Mouse (Mus musculus) lung, postnatal 25 days (tissue): ENCODE results near the gene Ubr1.
"Not testable (repeated sequence)": the region's sequence is repeated elsewhere in the genome, so short reads cannot be mapped to it uniquely, and the experiment has no call there.

ENCODE experiments used
- DNase-seq: peaks from one replicate; pipeline ENCODE4 v3.0.0; 2022; ENCODE audit warnings: low spot score

Gene Ubr1

GRCm38 (mm10) chr2:120976308-120976707 is 5.8 kb upstream of the Ubr1 start:
- DNase-seq, result no peak

- peak; percentile 16 for DNase-seq
These were observed 2.4 kb upstream of the Ubr1 start for GRCm38 (mm10) chr2:120972964-120973363.

GRCm38 (mm10) chr2:120972257-120972656 is 1.7 kb upstream of the Ubr1 start:
- DNase-seq, result not testable (repeated sequence)

GRCm38 (mm10) chr2:120971766-120972165 is 1.3 kb upstream of the Ubr1 start:
- DNase-seq, result no peak

GRCm38 (mm10) chr2:120970045-120970539 is 423 bp downstream of the Ubr1 start:
- DNase-seq, result no peak

- DNase-seq, result peak; percentile 73
These were observed 5.0 kb downstream of the Ubr1 start for GRCm38 (mm10) chr2:120965486-120965885.

GRCm38 (mm10) chr2:120963110-120963509 is 7.4 kb downstream of the Ubr1 start:
- DNase-seq, result peak; percentile 28

- no peak for DNase-seq
These were observed 10.3 kb downstream of the Ubr1 start for GRCm38 (mm10) chr2:120960261-120960660.

- peak; percentile 40 for DNase-seq
These were observed 10.7 kb downstream of the Ubr1 start for GRCm38 (mm10) chr2:120959827-120960226.

GRCm38 (mm10) chr2:120959363-120959762 is 11.2 kb downstream of the Ubr1 start:
- peak; percentile 53 for DNase-seq

GRCm38 (mm10) chr2:120952176-120952938 is 18.2 kb downstream of the Ubr1 start:
- DNase-seq, result no peak

- no peak for DNase-seq
These were observed 19.3 kb downstream of the Ubr1 start for GRCm38 (mm10) chr2:120951208-120951607.

- no peak for DNase-seq
These were observed 37.5 kb downstream of the Ubr1 start for GRCm38 (mm10) chr2:120933038-120933437.

GRCm38 (mm10) chr2:120909556-120909955 is 61.0 kb downstream of the Ubr1 start:
- peak; percentile 5 for DNase-seq

- no peak for DNase-seq
These were observed 74.2 kb downstream of the Ubr1 start for GRCm38 (mm10) chr2:120896361-120896760.

- DNase-seq, result peak; percentile 7
These were observed 82.9 kb downstream of the Ubr1 start for GRCm38 (mm10) chr2:120887601-120888000.

- no peak for DNase-seq
These were observed 97.3 kb downstream of the Ubr1 start for GRCm38 (mm10) chr2:120873192-120873591.

GRCm38 (mm10) chr2:120871447-120872336 is 98.8 kb downstream of the Ubr1 start:
- DNase-seq, result no peak

- no peak for DNase-seq
These were observed 103.2 kb downstream of the Ubr1 start for GRCm38 (mm10) chr2:120867336-120867735.

GRCm38 (mm10) chr2:120866561-120866960 is 104.0 kb downstream of the Ubr1 start:
- no peak for DNase-seq

GRCm38 (mm10) chr2:120863389-120863788 is 107.1 kb downstream of the Ubr1 start:
- no peak for DNase-seq

GRCm38 (mm10) chr2:120860699-120861098 is 109.8 kb downstream of the Ubr1 start:
- DNase-seq, result no peak

- DNase-seq, result no peak
These were observed 112.4 kb downstream of the Ubr1 start for GRCm38 (mm10) chr2:120858131-120858530.
